Mouse (Mus musculus) erythroid progenitor cell, adult 5-6 weeks (primary cell): ENCODE measurements at regions not wholly inside any gene's neighbourhood (a gene's known extent, or its start where the extent isn't known, plus 50 kb on each side); places are given as distances from the start of the nearest gene placed in this dataset.

ENCODE experiments used
- ATAC-seq: replicated peaks from 2 replicates; pipeline ENCODE4 v1.8.0; 2016; ENCODE audit warnings: moderate number of reproducible peaks, mild to moderate bottlenecking, moderate TSS enrichment, inconsistent platforms; ENCODE audit not compliant: poor library complexity, low FRiP score, severe bottlenecking

DNA sequence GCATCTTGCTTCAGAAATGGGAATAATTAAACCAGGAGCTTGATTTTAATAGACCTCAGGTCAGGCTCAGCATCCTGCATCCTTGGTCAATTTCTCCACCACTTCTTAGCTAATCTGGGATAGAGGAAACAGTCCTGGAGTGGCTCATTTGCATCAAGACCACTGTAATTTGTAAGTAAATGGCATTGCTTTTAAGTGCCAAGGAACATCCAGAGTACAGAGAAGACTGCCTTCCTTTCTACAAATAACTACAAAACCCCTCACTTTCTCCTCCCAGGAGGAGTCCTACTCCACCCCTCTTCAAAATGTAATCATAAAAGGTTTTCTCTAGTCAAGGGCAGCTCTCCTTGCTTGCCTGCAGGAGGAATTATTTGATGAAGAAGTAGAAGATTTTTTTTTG lies 96.2 kb upstream of the Camk1g start:
- no peak for ATAC-seq

DNA sequence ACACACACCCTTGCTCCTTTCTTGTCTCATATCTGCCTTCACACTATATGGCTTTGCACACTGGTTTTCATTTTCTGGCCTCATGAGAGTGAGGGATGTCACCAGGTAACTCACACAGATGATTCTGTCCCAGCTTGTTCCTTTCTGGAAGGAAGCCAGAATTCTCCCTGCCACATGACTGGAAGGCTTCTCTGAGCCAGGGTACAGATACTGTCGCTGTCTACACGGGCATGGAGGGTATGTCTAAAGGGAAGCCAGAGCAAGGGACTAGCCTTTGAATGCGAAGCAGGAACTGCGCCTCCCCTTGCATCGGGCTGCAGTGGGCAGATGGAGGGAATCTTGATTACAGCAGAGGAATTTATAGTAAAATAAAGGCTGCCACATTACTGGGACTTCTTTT lies 89.6 kb upstream of the Camk1g start:
- ATAC-seq = no peak

DNA sequence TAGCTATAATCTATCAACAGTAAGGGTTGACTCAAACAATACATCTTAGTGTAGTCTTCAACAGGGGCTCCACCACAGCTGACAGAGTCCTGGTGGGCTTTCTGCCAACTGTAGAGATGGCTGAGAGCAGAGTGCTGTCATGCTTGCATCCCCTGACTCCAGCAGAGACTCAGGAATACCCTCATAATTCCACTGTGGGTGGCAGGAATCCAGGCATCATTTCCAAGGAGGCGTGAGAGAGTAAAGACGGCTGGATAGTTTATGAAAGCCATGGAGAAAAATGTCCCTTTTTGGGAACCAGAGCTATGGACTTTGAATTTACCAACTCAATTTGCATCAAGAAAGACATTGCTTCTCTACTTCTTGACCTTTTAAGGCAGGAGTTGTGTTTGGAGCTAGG lies 87.8 kb upstream of the Camk1g start:
- ATAC-seq = no peak

DNA sequence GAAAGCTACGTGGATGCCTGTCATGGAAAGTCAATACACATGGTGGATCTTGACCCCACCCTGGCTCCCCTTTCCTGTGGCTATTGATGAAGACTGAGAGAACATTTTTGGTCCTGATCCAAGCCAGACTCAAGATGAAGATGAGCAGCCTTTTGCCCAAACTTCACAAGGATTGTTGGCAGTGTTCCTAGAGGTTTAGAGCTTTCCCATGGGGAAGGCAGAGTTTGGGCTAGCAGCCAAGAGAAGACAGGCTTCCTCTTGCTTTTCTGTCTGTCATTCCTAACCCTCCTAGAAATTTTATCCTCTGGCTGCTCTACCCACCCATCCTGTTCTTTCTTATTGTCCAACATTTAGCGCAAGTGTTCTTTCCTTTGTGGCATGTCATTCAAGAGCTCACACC lies 83.6 kb upstream of the Camk1g start:
- no peak for ATAC-seq

DNA sequence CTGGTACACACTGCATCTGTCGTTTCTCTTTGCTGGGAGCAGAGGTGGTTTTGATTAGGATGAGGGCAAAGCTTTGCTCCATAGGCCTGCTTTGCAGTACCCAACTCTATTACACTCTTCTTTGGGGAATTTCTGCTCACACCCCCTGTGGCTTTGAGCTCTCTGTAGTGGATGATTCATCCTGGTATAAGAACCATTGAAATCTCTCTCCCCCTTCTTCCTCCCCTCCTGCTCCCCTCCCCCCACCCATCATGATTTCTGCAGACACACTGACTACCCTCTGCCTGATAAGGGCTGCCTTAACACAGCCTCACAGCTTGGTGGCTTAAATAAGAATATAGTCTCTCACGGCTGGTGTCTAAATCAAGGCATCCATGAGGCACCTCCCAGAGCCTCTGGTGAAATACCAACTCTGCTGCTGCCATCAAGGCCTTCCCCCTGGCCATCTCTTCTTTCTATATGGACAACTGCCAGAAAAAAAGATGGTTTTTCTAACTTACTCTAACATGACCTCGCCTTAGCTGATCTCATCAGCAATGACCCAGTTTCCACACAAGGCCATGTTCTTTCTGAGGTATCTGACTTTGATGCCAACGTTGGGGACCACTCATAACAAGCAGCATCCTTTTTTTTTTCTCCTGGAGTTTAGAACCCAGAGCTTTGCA lies 81.5 kb upstream of the Camk1g start:
- no peak for ATAC-seq

DNA sequence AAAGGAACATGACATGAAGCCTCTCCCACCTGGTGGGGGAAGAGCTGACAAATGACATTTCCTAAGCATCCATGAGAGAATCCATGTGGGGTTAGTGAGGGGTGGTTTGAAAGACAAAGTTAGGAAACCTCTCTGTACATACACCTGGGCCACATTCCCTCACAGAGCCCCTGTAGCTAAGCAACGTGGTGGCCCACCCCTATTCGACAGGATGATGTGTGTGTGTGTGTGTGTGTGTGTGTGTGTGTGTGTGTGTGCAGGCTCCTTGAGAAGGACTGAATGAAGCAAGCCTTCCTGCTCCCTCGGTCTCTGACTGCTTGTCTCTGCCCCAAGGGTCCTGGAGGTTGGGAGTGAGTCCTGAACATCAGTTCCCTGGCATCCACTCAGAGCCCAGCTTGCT lies 80.7 kb upstream of the Camk1g start:
- no peak for ATAC-seq

DNA sequence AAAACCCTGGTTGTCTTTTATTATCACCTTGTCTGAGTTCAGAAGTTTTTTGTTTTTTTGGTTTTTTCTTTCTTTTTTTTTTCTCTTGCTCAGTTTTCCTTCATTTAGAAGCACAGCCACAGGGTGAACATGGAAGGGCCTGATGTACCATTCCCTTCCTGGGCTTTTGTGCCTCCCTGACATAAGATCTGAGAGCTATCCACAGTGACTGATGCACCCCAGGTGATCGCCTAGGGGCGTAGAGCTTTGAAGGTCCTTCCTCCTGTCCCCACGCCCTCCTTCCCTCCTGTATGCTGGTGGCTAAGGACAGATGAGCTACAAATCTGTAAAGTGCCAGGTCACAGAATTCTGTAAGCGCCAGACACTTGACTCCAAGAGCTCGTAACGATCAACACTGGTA lies 80.1 kb upstream of the Camk1g start:
- no peak for ATAC-seq

DNA sequence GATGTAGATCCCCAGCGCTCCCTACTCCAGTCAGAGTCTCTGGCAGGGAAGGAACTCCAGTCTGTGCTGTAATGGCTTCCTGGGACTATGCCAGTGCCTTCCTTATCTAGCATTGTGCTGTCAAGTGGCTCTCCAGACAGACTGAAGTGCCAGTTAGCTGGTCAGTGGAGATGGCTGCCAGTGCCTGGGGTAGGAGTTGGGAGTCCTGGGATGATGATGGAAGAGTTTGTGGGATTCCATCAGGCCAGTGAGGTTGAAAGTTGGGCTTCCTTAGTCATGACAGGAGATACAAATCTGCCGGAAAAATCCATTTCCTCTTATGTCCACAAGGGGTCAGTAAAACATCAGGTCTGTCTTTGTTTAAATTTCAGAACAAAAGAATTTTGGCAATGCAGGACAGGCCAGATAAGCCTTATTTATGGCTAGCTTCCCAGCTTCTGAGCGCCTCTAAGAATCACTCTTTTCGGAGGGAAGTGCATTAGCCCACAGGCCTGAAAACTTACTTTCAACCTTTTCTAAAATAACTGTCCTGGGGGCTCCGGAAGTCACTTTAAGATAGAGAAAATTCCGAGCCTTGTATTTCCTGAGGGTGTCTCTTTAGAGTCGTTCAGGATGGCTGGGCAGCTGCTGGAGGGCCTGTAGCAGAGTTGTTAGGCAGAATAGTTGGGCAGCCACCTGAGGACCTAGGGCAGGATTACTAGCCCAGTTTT lies 79.5 kb upstream of the Camk1g start:
- ATAC-seq = no peak

DNA sequence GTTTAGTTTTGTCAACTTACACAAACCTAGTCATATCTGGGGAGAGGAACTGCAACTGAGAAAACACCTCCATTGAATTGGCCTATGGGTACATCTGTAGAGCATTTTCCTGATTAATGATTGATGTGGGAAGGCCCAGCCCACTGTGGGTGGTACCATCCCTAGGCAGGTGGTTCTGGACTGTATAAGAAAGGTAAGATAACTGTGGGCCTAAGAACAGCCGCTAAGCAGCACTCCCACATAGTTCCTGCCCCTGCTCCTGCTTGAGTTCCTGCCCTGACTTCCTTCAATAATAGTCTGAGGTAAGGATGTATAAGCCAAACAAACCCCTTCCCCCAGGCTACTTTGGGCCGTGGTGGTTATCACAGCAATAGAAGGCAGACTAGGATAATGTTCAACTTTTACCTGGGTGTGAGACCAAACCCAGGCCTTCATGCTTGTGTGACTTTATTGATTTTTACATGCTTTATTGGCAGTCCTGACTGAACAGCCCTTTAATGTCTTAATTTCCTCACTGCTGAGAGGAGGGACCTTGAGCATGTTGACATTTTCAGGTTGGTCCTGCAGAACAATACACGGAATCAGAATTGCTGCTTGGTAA lies 78.8 kb upstream of the Camk1g start:
- ATAC-seq = no peak

DNA sequence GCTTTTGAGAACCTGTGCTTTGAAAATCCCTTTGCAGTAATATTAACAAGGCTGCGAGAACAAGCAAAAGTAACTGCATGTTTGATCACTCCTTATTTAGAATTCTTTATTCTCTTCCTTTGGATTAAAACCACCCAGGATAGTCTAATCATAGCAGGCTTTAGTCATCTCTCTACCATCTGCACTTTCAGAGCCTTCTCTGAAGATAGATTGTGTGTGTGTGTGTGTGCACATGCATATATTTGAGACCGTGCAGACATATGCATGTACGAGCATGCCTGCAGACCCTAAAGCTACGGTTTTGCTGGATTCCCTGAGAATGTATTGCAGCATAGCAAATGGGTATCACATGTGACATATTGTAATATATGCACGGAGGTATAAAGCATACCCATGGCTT lies 77.5 kb upstream of the Camk1g start:
- no peak for ATAC-seq

DNA sequence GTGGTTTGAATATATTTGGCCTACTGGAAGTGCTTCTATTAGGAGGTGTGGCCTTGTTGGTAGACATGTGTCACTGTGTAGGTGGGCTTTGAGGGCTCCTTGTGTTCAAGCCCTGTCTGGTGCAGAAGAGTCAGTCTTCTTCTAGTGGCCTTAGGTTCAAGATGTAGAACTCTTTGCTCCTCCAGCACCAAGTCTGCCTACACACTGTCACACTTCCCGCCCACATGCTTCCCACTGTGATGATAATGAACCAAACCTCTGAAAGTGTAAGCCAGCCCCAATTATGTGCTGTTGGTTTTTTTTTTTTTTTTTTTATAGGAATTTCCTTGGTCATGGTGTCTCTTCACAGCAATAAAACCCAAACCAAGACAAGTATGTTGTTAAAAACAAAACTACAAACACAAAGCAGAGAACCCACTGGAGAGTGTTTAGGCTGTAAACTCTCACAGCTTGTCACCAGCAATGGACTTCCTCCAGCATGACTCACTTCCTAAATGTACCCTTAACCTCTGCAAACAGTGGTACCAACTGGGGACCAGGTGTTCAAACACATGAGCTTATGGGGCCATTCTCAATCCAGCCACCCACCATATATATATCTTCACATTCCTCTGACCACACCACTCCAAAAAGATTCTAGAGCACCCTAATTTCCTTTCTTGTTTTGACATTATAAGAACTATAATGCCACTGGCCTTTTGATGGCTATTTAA lies 74.0 kb upstream of the Camk1g start:
- ATAC-seq = no peak

DNA sequence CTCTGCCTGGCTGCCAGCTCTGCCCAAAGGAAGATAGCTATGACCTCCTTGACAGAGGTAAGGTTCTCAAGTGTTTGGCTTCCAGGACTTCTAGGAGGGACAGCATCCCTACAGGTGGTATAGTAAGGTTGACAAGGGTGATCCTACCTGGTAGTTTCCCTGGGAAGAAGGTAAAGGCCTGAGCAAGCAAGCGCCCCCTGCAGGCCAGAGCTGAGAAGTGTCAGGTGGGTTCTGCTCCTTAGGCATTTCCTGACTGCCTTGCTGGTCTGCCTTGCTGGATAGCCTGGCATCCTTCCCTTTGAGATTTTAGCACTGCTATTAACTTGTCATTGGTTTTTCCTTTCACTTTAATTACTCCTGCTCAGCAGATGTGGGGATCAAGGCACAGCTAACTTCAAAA lies 70.4 kb upstream of the Camk1g start:
- ATAC-seq = peak; percentile 64

DNA sequence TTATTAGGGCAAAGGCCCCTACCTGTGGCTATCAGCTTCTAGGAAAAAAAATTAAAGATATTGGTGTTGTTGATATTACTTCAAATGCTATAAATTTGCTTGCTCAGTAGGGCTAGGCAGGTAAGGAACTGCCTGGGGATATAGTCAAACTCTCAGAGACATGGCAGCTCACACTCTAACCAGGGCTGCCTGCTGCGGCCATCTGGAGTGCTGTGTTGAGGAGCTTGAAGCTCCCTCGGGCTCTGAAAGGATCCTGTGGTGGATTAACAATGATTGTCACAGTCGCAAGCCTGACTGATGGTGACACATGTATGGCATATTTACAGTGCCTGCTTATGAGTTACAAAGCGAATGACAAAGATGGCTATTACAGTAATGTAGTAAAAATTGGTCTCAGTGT lies 64.2 kb upstream of the Camk1g start:
- no peak for ATAC-seq

DNA sequence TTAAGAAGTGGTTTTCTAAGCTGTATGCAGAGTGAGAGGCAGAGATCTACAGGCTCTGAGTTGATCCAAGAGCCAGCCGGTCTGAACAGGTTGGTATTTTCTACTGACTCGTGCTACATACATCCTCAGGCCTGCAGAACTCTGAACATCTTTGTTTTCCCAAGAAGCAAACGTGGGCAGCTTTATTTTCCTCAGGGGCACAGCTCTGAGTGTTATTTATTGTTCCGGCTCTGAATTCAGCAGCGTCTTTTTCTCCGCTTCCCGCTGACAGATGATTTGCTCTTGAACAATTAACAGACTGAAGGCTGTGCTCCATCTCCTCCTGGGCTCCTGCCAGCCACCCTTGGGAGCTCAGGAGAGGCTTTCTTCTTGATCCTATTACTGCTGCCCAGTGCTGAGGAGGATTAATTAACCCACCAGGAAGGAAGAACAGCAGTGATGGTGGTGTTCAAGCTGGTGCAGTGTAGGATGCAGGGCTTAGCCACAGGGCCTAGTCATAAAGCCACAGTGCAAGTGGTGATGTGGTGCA lies 63.5 kb upstream of the Camk1g start:
- no peak for ATAC-seq

DNA sequence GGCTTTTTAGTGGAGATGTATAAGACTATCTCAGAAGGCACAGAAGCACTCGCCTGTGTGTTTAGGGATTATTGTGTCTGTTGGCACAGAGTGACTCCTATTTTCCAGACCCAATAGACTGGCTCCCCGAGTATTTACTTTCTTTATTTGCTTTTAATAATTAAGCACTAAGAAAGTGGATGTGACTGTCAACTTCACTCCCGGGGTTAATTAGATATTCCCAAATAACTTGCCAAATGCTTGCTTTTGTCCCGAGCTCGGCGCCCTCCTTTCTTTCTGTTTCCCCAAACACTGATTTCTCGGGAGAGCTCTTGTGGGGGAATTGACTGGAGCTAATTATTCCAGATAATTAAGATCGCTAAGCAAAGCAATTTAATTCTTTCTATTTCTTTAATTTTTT lies 60.1 kb upstream of the Camk1g start:
- no peak for ATAC-seq

DNA sequence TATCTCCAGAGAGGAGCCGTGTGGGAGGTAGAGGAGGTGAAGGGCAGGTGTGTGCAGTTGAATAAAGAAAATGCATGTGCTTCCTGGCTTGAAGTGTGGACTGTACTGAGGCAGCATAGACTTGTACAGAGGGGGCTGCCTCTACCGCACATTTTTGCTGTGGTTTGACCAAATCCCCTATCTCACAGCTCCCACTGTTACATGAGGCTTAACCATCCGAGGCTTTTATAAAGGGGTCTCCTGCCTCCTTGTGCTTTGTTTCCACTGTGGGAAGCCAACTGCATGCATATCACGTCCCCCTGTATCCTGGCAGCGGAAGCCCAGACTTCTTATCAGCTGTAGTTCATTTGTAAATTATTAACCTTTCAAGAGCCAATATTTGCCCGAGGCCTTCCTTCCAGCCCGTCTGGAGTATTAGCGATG lies 53.6 kb upstream of the Camk1g start:
- ATAC-seq = no peak

DNA sequence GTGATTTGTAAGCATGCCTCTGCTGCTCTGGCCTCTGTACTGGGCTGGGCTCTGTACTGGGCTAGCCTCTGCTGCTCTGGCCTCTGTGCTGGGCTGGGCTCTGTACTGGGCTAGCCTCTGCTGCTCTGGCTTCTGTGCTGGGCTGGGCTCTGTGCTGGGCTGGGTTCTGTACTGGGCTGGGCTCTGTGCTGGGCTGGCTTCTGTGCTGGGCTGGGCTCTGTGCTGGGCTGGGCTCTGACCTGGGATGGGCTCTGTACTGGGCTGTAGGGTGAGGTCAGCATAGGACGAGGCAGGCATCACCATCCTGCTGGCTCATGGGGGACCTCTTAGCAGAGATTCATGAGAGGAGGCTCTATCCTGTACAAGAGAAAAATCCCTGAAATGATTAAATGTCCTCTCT lies 52.8 kb upstream of the Camk1g start:
- no peak for ATAC-seq

DNA sequence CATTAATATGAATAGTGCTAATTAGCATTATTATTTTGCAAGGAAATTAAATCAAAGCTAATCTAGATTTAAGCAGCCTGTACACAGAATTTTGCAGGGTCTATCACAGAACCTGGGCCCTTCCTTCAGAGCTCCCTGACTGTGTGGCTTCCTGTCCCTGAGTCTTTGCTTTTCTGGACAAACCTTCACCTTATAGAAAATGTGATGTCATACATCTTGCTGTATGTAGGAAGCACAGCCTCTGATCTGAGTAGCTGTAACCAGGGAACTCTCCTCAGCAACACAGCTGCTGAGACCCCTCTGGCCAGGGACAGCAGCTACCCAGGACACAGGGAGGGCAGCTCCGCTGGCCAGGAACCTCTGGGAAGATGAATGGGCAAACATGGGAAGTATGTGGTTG lies 51.7 kb upstream of the Camk1g start:
- ATAC-seq = no peak

DNA sequence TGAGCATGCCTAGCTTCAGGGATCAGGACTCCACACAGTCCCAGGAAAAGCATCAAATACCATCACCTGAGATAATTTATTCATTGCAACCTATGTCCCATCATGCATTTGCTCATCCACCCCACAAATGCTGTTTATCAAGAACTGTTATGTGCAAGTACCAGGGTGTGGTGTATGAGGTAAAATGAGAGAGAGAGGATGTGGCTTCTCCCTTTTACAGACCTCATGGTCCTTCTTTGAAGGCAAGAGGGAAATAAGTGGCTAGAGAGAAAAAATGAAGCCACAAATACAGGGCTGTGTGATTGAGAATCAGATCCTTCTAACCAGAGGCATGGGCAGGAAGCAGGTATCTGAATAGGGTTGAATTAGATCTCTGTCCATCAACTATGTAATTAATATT lies 51.3 kb upstream of the Camk1g start:
- ATAC-seq = no peak
